Mouse (Mus musculus): ENCODE data around the gene Map2k3. TPM values are rescaled to one million over a fixed set of nuclear protein-coding genes. Genes with fewer than 3 reads are reported as not detected.

The Map2k3 gene
- total and polyA plus RNA-seq, 3 experiments = 73.2 to 132 (median 111) TPM

GRCm38 (mm10) chr11:60890286-60890685 is 41.5 kb upstream of the Map2k3 start:
- Histone ChIP-seq H3K79me2 (ENCODE audit: control insufficient read depth, insufficient read depth, low read length, poor library complexity) (no peaks in the 10 kb centered on the region), H3K27me3 (ENCODE audit: control insufficient read depth in 1 of 2, insufficient read depth in 2 of 2, low read length in 2 of 2) (no peaks in the 10 kb centered on the region; a peak in 1 of 4 replicates), H3K4me1 (ENCODE audit: control insufficient read depth in 1 of 2, insufficient read depth in 2 of 2, low read length in 2 of 2) (no peaks in the 10 kb centered on the region), H3K27ac (ENCODE audit: control insufficient read depth, low read depth, low read length) (no peak overlapping the region), H3K9me3 (replicated peaks; ENCODE audit: insufficient read depth, low read length) (no peaks in the 10 kb centered on the region), H3K4me3 (ENCODE audit: control insufficient read depth in 1 of 2, insufficient read depth in 1 of 2, low read depth in 2 of 2, low read length in 2 of 2) (no peak overlapping the region), H3K36me3 (ENCODE audit: control insufficient read depth in 1 of 2, insufficient read depth in 2 of 2, low read length in 2 of 2) (no peaks in the 10 kb centered on the region), H3K9ac (ENCODE audit: control insufficient read depth, low read depth, low read length, poor library complexity, severe bottlenecking) (no peak overlapping the region)
- TF ChIP-seq ZMIZ1 (IDR thresholded peaks at IDR 0.05; ENCODE audit: low read depth, low read length) (no peak), ETS1 (IDR thresholded peaks at IDR 0.05; ENCODE audit: low read depth, low read length) (no peak), MYB (IDR thresholded peaks at IDR 0.05; ENCODE audit: low read depth, low read length) (no peak), NELFE (IDR thresholded peaks at IDR 0.05; ENCODE audit: low read depth, low read length) (no peak), SMC3 (IDR thresholded peaks at IDR 0.05; ENCODE audit: low read depth, low read length) (no peak), BHLHE40 (IDR thresholded peaks at IDR 0.05; ENCODE audit: borderline replicate concordance, low read depth, low read length) (no peak), POLR2AphosphoS5 (IDR thresholded peaks at IDR 0.05; ENCODE audit: borderline replicate concordance, low read depth, low read length) (no peak), POLR2A (IDR thresholded peaks at IDR 0.05; ENCODE audit: control insufficient read depth in 1 of 2, insufficient read depth in 1 of 2, low read depth in 1 of 2, low read length in 2 of 2, poor library complexity in 1 of 2) (no peak), HCFC1 (IDR thresholded peaks at IDR 0.05; ENCODE audit: low read depth, low read length) (no peak), TAL1 (IDR thresholded peaks at IDR 0.05; ENCODE audit: low read length) (no peak), NRF1 (IDR thresholded peaks at IDR 0.05; ENCODE audit: insufficient read depth, low read depth, low read length, poor library complexity, severe bottlenecking) (no peak)
- DNase-seq (ENCODE audit: low read depth, low spot score) = no peak

GRCm38 (mm10) chr11:60890744-60891143 is 41.1 kb upstream of the Map2k3 start:
- Histone ChIP-seq H3K4me3 (ENCODE audit: control insufficient read depth in 1 of 2, insufficient read depth in 1 of 2, low read depth in 2 of 2, low read length in 2 of 2) (no peak overlapping the region), H3K4me1 (ENCODE audit: control insufficient read depth in 1 of 2, insufficient read depth in 2 of 2, low read length in 2 of 2) (no peaks in the 10 kb centered on the region), H3K9me3 (replicated peaks; ENCODE audit: insufficient read depth, low read length) (no peaks in the 10 kb centered on the region), H3K79me2 (ENCODE audit: control insufficient read depth, insufficient read depth, low read length, poor library complexity) (no peaks in the 10 kb centered on the region), H3K36me3 (ENCODE audit: control insufficient read depth in 1 of 2, insufficient read depth in 2 of 2, low read length in 2 of 2) (no peaks in the 10 kb centered on the region), H3K27me3 (ENCODE audit: control insufficient read depth in 1 of 2, insufficient read depth in 2 of 2, low read length in 2 of 2) (no peaks in the 10 kb centered on the region; a peak in 2 of 4 replicates), H3K9ac (ENCODE audit: control insufficient read depth, low read depth, low read length, poor library complexity, severe bottlenecking) (no peak overlapping the region), H3K27ac (ENCODE audit: control insufficient read depth, low read depth, low read length) (no peak overlapping the region)
- no peak for TF ChIP-seq RCOR1 (IDR thresholded peaks at IDR 0.05; ENCODE audit: low read depth, low read length)
- no peak for TF ChIP-seq UBTF (IDR thresholded peaks at IDR 0.05; ENCODE audit: borderline replicate concordance, insufficient read depth, low read depth, low read length)
- TF ChIP-seq NRF1 (IDR thresholded peaks at IDR 0.05; ENCODE audit: insufficient read depth, low read depth, low read length, poor library complexity, severe bottlenecking) = no peak
- TF ChIP-seq MAZ (IDR thresholded peaks at IDR 0.05; ENCODE audit: low read depth, low read length) = no peak
- no peak for TF ChIP-seq MXI1 (IDR thresholded peaks at IDR 0.05; ENCODE audit: low read depth, low read length)
- no peak for TF ChIP-seq ELF1 (IDR thresholded peaks at IDR 0.05; ENCODE audit: low read depth, low read length)
- TF ChIP-seq BHLHE40 (IDR thresholded peaks at IDR 0.05; ENCODE audit: borderline replicate concordance, low read depth, low read length) = no peak
- TF ChIP-seq KAT2A (conservative IDR thresholded peaks at IDR 0.05; ENCODE audit: low read depth, low read length) = no peak
- no peak for TF ChIP-seq EP300 (IDR thresholded peaks at IDR 0.05; ENCODE audit: low read depth in 1 of 2, low read length in 2 of 2)
- DNase-seq (ENCODE audit: low read depth, low spot score) = no peak
